Mouse (Mus musculus) retina, postnatal 7 days (tissue): ENCODE data around the gene Vac14.

Experiments
- DNase-seq: peaks from one replicate; pipeline ENCODE4 v3.0.0-alpha.2; 2012; ENCODE audit warnings: low read depth, low spot score

Gene Vac14

DNA sequence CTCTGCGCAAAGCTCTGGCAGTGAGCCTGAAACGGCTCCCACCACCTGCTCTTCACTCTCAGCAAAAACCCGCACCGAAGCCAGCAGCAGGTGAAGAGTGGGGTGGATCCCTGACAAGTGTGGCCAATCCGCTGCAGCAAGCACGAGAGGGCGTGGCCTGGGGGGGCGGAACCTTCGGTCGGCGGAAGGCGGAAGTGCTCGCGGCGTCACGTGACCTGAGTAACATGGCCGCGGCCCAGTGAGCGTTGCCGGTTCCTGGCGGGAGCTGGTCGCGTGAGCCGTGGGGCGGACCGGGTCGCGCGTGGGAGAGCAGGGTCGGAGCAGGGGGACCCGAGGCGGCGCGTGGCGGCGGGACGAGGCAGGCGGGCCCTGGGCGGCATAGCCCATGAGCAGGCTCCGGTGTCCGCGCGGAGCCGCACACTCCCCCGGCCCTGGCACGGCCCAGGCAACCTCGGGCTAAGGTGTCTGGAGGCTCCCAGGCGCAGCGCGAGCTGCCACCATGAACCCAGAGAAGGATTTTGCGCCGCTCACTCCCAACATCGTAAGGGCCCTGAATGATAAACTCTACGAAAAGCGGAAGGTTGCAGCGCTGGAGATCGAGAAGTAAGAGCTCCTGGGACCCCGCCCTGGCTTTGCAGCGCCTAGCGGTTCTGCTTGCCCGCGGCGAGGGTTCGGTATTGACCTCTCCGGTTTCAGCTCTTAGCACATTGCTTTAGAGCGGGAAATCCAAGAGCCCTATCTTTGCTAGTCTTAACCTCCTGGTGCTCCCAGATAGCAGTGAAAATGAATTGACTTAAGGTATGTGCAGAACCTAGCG is at the start of gene Vac14:
TSS of gene Vac14 (plus strand) at position 195 of the 817 bp plus-strand sequence.
- DNase-seq, result peak; percentile 92

- DNase-seq, result no peak
These were observed 25.7 kb upstream of the Vac14 start for GRCm38 (mm10) chr8:110592641-110593040.

DNA sequence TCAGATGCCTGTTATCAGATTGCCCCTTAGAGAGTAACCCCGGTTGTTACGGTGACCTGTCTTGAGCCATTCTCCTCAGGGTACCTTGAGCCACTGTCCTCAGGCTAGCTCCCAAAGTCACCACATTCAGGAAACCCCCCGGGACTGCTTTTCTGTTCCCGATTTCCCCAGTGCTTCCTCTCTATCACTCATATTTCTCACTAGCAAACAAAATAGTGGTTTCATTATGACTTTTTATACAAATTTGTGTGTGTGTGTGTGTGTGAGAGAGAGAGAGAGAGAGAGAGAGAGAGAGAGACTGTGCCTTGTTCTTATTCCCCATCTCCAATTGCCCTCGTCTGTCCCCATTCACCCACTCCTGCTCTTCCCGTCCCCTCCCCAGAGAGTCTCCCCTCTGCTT is 24.2 kb upstream of the Vac14 start:
- no peak for DNase-seq

DNA sequence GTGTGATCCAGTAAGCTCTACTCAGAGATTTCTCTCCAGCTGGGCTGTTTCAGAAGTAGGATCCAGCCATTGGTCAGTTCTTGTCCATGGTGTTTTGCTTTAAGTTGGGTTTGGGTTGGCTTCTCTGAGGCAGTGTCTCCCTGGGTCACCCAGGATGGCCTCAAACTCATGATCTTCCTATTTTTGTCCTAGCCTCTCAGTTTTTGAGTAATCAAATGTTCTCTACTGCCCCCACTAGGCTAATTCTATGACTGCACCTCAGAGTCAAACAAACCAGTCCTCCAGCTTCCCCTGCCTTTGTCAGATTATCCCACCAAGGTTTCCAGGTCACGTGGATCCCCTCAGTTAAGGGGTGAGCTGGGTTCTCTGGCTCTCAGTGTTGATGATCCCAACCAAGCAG is 13.8 kb upstream of the Vac14 start:
- DNase-seq, result peak; percentile 38

GRCm38 (mm10) chr8:110605401-110606015 is 12.9 kb upstream of the Vac14 start:
- no peak for DNase-seq

- DNase-seq, result no peak
These were observed 2.7 kb upstream of the Vac14 start for GRCm38 (mm10) chr8:110615730-110616129.

GRCm38 (mm10) chr8:110617801-110618358 is 505 bp upstream of the Vac14 start:
- DNase-seq, result no peak

DNA sequence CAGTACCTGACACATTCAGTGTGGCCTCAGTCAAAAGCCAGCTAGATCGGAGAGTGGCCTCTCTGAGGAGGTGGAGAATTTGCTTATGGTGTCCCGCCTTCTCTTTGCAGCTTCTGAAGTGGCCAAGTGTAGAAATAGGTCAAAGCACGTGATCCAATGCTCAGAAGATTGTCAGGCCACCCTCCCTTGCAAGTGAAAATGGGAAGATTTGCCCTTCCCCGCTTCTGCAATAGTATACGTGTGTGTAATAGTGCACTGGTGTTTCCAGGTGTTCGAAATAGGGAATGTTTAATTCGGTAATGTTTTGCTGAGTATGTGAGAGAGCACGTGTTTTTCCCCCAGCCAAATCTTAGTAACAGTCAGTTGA is 806 bp downstream of the Vac14 start:
- no peak for DNase-seq

DNA sequence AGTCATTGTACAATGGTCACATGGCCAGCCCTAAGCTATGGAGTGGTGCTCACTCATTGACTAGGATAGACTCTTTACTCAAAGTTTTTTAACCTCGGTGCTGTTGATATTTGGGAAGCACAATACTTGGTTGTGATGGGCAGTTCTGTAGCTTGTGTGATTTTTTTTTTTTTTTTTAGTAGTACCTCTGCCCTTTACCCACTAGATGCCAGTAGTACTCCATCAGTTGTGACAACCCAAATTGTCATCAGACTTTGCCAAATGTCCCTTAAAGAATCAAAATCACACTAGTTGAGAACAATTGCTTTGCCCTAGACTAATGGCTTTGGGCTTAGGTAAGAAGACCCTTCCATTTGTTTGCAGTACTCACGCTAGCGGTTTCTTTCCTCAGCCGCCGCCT is 1.5 kb downstream of the Vac14 start:
- DNase-seq, result no peak

DNA sequence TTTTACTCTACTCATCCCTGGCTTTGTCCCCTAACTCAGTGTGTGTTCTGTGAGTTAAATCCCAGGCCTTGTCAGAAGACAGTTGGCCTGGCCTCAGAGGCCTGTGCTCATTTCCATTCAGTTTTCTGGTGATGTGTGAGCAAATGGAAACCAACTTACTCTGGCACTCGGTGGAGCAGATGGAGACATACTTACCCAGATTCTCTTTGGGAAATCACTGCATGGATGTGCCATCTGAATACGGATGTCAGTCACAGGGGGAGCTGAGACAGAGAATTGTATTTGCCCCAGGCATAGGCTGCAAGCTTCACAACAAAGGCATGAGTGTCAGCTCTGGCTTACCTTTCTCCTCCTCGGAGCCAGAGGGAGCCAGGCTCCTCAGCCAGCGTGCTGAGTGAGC is 8.0 kb downstream of the Vac14 start:
- no peak for DNase-seq

GRCm38 (mm10) chr8:110629245-110630063 is 11.1 kb downstream of the Vac14 start:
- DNase-seq, result no peak

- DNase-seq, result no peak
These were observed 11.7 kb downstream of the Vac14 start for GRCm38 (mm10) chr8:110630079-110630478.

DNA sequence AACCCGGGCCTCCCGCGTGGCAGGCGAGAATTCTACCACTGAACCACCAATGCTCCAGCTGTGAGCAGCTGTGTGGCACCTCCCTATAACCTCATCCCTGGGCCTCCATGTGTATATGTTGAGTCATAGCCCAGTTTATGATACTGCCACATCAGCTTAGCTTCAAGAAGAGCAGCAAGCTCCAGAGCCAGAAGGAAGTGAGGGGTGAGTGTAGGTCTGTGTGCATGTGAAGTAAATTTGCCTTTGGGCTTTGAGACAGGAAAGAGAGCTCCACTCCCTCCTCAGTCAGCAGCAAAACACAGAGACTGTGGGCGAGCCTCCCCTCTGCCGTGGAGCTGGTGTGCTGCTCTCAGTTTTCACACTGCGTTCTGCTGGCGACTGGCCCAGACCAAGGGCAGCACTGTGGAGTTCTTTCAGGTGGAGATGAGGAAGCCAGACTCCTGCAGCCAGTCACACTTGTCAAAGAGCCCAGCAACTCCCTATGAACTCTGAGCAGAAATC is 12.2 kb downstream of the Vac14 start:
- no peak for DNase-seq

DNA sequence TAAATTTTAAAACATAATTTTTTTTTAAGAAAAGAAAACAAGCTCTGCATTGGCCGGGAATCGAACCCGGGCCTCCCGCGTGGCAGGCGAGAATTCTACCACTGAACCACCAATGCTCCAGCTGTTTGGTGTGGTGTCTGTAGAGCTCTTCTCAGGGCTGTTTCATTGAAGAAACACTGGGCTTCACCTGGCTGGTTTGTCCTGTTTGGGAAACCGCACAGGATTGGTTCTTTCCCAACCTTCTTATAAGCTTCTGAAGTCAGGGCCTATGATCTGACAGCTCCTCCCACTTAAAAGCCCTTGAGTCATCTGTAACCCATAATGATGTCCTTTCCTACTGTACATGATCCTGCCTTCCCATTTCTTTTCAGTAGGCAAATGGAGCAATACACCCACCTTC is 12.8 kb downstream of the Vac14 start:
- no peak for DNase-seq

DNA sequence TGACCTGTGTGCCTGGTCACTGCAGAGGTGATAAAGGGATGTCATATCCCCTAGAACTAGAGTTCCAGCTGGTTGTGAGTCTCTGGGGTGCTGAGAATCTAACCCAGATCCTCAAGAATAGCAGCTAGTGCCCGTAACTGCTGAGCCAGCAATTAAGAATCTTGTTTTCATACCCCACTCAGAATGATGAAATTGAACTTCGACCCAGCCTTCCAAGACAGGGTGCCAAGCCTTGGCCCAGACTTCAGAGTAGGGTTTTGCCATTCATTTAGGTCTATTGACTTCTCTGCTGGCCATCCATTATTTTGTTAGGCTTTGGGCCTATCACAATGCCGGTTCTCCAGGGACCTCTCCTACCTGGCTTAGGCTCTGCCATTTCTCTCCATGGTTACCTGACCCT is 15.4 kb downstream of the Vac14 start:
- DNase-seq, result no peak

- no peak for DNase-seq
These were observed 17.8 kb downstream of the Vac14 start for GRCm38 (mm10) chr8:110636182-110636581.

DNA sequence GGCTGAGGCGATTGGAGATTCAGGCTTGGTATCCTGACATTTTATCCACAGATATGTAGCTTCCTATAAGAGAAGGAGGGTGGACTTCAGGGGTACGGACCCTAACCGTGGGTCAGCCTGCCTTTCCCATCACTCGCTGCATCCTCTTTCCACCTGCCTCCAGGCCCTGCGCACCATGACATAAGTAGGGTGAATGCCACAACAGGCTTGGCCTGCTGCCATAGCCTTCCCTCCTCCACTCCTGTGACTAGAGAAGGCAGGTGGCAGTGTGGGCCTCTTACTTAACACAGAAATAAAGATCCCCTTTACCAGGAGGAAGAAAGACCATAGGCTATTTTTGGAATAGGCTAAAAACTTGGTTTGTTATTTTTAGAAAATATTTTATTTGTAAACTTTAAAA is 23.9 kb downstream of the Vac14 start:
- DNase-seq, result no peak

DNA sequence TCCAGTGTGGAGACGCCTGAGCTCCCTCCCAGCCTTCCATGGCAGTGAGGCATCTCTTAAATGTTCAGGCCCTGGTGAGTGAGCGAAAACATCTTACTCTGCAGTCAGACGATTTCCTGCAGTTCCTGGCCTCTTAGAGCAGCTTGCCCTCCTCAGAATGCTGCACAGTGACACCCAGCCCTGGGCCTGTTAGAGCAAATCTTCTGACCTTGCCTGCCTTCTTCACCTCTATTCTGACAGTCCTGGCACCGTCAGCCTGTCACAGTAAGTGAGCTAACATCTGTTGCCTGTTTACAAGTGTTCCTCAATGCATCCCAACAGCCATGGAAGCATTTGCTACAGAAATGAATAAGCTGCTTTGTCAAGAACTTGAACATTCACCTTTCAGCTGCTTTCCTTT is 24.8 kb downstream of the Vac14 start:
- DNase-seq, result no peak

- DNase-seq, result no peak
These were observed 26.0 kb downstream of the Vac14 start for GRCm38 (mm10) chr8:110644422-110644821.

DNA sequence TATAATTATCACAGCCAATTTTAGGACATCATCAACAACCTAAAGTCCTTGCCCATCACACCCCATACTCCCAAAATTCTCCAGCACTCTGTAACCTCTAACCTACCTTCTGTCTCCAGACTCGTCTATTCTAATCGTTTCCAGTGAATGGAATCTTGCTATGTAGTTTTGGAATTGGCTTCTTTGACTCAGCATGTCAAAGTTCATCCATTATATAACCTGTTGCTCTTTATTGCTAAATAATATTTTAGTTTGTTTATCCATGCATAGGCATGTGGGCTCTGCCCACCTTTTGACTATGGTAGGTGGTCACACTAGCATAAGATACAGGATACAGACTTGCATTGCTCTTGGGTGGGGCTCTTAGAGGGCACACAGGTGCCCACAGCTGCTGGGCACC is 26.5 kb downstream of the Vac14 start:
- no peak for DNase-seq

- no peak for DNase-seq
These were observed 27.0 kb downstream of the Vac14 start for GRCm38 (mm10) chr8:110645340-110645739.

GRCm38 (mm10) chr8:110646064-110646463 is 27.7 kb downstream of the Vac14 start:
- DNase-seq, result peak; percentile 46
